Mouse (Mus musculus) liver (tissue): ENCODE results near the gene Proser2.

ENCODE experiments used
- DNase-seq: peaks from one replicate; pipeline ENCODE4 v3.0.0-alpha.2; 2020; ENCODE audit warnings: mixed read lengths

Proser2 gene

DNA sequence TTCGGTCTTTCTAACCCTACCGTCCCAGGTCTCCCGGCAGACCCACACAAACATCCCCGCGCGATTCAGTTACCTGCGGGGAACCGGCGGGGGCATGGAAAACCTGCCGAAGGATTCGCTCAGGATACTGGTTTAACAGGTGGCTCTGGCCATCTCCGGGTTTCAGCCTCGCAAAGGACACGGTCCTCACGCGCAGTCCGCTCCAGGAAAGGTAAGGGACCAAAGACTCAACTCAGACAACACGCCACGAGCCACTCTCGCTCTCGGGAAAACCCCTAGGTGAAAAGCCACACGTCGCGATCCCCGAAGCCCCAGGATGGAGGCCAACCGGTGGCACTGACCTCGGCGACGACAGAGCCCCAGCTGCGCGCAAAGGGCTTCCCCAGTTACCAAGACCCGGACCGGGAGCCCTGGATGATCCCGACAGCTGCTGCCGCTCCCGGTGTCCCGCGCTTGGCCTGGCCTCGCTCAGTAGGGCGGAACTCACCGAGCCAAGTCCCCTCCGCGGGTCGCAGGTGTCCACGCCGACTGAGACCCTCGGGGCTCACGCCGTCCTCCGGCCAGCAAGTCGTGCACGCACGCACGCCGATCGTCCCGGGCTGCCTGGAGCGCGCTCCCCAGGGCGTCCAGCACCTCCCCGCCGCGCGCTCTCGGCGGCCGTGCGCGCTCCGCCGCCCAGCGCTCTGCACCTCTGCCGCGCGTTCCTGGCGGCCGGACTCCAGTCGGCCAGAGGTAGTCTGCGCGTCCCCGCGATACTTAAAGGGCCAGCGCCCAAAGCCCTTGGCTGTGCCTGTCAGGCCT is at the start of gene Proser2:
TSS of gene Proser2 (minus strand) at position 657 of the 801 bp plus-strand sequence.
- DNase-seq, result peak; percentile 74

DNA sequence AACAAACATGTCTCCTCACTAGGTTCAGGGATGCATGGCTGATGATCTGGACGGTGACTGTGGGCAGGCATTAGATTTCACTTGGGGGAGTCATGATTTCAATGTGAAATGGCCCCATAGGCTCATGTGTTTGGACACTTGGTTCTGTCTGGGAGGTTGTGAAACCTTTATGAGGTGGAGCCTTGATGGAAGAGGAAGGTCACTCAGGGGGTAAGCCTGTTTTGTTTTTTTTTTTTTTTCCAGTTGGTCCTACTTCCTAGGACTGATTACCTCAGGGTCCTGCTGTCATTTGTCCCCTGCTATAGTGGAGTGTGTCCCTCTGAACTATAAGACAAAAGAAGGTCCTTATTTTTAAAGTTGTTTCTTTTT is 49.7 kb upstream of the Proser2 start:
- DNase-seq, result no peak

DNA sequence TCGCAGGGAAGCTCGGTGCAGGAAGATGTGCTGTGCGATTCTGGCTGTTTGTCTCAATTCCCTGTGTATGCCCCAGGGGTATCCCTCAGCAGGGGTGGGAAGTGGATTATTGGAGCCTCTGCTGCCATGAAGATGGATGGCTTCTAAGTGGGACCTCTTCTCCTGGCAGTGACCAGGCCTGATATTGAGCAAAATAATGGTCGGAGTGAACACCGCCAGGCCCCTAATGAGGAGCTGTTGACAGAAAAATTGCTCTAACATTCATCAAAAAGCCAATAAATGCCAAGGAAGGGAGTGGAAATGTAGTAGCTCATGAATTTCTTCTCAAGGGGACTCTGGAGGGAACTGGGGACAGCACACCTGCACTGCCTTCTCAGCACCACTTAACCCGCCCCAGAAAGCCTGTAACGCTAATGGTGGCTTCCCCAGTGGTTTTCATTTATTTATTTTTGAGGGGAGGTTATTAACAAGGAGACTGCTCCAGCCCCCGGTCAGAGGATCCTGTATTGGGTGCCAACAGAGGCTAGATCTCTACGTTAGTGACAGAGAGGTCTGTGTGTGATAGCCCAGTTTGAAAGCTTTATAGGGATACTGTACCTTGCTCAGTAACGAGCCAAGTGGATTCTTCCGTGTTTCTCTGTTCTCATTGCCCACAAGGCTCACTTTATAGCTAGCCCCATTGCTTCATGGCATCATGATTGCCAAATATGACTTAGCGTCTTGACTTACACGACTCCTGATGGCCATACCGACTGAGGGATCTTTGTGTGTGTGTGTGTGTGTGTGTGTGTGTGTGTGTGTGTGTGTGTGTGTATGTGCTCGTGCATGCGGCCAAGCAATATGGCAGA is 49.1 kb upstream of the Proser2 start:
- no peak for DNase-seq

DNA sequence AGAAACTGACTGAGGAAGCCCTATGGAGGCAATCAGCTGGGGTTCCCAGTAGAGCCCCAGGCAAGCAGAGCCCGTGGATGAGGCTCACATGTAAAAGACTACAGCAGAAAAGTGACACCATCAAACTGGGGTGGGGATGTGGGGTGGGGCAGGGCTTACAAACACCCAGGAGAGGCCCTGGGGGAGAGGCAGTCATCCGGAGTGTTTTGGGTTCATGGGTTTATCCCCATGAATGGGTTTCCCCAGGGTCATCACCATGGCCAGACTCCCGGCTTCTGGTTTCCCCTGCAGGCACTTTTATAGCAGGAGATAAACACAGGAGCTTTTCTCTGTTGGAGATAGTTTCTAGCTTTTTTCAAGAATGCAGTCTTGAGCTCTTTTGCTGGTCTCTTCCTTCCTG is 43.0 kb upstream of the Proser2 start:
- no peak for DNase-seq

DNA sequence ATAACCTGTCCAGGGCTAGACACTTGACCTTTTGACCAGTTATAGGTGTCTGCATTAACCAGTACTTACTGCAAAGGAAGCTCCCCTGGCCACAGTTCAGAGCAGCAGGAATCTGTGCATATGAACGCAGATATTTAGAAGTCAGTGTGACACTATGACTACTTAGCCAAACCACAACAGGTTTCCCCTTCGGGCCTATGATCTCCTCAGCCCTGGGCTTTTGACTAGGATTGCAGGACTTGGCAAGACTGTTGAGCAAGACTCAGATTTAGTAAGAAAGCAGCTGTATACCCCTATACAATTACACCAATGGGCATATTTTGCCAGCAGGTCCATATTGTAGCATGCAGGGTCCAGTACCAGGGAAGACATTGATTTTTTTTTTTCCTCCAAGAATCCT is 38.5 kb upstream of the Proser2 start:
- DNase-seq, result no peak

DNA sequence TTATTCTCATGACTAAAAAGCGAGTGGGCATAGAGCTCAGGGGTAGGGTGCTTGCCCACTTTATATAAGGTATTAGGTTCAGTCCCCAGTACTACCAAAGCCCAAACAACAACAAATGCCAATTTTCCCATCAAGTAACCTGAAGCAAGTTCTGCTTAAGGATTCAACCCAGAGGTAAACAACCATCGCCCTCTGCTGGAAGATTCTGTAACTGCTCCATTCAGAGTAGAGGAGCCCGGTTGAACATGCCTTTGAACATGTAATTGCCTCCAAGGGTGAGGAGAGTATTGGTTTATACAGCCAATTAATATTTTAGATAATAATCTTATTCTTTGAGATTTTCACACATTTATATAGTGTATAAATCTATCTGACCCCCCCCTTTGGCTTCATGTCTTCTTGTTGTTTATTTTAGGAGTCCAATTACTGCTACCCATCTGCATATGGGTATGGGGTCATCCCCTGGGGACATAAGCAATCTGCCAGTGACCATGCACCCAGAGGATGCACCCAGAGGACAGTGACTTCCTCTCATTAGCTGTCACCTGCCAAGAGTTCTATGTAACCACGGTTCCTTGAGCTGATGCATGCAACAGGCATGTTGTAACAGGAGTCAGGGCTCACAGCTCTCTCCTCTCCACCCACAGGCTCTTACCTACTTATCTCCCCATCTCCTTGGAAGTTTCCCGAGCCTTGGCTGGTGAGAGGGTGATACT is 38.0 kb upstream of the Proser2 start:
- peak; percentile 61 for DNase-seq

DNA sequence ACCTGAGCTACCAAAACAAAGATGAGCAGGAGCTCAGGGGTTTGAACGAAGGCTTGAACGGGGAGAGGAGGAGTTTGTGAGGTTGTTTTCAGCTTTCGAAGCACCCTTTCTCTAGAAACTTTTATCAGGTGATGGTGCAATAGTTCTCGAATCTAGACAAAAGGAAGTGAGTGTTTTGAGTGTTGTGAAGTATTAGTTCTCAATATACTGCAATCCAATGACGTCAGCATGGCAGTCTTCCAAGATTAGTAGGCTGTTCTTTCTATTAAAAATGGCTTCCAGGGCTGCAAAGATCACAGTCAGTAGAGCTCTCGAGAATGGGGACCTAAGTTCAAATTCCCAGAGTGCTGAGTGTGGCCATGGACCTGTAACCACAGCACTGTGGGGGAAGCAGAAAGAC is 35.8 kb upstream of the Proser2 start:
- DNase-seq, result no peak

DNA sequence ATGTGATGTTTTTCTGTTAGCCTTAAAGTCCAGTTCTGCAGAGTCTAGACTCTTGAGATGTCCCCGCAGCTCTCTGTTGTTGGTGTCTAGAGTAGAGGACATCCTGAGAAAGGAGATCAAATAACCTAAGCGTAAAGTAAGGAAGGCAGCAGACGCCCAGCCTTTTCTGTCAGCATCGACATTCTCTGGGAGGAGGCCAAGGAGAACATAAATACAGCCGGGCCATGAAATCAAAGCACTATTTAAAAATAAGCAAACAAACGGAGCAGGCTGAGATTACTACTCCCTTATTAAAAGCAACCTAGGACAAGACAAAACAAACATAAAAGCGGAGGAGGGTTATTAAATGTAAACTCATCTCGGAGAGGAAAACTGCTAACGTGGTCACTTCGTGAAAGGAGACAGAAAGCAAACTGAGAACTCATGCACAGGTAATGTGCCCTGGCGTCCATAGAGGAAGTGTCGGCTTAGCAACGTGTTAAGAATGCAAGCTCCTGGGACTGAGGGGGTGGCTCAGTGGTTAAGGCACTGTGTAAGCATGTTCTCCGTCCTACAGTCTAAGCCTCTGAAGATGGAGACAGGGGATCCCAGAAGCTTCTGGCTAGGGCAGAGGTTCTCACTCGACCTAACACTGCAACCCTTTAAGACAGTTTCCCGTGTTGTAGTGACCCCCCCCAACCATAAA is 34.7 kb upstream of the Proser2 start:
- DNase-seq, result no peak

DNA sequence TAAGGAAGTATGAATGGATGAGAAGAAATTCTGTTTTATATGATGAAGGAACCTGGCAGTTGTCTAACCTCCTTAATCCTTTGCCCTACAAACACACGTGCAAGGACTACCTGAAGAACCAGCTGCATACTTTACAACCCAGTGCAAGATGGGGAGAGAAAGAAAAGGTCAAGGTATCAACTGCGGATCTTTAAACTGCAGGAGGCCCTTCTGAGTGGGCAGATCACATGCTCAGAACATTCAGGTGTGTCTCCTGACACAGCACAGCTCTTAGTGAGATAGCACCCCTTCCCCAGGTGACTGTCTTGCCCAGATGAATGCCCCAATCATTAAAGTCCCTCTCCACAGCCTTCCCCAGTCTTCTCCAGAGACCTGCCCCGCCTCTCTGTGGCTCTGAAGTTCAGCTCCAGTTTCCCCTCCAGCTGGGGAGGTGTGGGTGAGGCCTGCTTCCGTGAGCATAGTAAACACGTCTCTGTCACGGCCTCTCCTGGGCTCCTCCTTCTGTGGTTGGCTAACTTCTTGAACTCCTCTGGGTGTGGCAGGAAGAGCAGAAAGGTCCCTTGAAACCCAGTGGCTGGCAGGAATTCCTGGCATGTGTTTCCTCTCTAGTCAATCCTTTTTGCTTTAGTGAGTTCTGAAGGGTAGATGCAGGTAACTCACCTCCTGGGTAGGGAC is 32.5 kb upstream of the Proser2 start:
- peak; percentile 19 for DNase-seq

DNA sequence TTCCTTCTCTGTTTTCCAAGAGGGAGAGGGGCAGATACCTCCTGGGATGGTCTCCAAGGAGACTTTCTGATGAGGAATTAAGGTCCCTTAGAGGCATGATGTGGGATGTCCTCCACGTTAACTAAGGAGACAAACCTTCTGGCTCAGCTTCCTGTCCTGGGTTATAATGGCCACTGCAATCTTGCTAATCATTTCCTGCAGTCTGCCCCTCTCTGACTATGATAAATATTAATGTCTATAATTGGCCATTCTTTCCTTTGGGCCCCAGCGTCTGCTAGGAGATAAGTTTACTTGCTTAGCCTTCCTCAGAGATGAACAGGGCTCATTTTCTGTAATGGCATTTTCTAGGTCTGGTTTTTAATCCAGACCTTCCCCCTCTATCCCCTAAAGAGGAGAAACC is 29.7 kb upstream of the Proser2 start:
- no peak for DNase-seq

DNA sequence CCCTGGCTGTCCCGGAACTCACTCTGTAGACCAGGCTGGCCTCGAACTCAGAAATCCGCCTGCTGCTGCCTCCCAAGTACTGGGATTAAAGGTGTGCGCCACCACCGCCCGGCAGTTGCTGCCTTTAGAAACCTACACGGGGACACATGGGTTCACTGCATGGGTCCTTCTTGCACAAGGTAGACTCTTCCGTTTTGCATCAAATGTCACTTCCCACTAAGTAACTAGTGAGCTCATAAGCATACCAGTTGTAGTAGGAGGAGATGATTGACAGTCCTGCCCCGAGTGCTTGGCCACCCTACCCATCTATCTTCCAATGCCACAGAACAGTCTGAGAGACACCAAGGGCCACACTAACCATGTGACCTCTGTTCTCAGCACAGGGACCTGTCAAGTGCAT is 29.2 kb upstream of the Proser2 start:
- no peak for DNase-seq

DNA sequence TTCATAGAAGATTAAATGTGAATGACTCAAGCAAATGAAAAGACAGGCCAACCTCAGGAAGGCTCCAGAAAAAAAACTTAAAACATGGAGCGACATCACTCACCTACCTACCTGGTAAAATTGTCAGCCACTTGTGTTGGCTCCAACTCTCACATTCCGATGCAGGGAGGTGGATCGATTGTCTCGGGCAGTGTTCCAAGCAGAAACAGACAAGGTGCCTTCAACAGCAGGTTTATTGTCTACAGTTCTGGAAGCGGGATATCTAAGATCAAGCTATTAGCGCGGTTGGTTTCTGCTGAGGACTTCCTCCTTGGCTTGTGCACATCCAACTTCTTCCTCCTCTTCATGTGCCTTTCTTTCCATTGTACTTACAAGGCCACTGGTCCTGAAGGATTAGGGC is 27.6 kb upstream of the Proser2 start:
- DNase-seq, result no peak

DNA sequence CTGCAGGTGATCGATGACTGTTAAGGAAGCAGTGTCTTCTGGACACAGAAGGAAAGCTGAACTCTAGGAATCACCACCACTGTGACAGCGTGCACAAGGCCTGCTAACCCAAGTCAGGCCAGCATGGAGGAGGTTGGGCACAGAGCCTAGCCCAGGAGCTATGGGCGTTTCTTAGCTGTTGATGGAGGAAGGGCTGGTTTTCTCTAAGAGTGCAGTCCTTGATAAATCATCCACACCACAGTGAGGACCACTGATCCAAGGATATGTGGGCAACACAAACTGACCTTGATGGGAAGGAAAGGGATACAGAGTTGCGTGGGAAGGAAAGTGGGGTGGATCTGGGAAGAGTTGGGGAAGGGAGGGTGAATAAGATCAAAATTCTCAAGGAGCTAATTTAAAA is 27.2 kb upstream of the Proser2 start:
- DNase-seq, result no peak

DNA sequence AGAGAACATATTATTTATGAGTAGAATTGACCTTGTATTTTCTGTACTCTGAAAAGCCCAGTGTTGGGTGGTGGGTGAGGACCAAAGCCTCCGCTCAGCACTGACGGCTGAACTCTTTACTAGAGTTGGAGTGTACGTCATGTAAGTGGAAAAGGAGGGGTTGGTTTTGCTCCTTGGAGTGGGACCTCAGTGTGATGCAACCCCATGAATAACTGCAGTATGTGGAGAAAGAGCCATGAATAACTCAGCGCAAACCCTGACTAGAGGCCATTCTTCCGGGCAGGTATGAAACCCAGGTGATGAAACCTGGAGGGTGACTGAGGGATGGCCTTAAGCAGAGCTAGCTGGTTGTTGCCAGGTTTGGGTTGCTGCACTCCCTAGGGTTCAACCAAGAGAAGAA is 19.8 kb upstream of the Proser2 start:
- DNase-seq, result no peak

DNA sequence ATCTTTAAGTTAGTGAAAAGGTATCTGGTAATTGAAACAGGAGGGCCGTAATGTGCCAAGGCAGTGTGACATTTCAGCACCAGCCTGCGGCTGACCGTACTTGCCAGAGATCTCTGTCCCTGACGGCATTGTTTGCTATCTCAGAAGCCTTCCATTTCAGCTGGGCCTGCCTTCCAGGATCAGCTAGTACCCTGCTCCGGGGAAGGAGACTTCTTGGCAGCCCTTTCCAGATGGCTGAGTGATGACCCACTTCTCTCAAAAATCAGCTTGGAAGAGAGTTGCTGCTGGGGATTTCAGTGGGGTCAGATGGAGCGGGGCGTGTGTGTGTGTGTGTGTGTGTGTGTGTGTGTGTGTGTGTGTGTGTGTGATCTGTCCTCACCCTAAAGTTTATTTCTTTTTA is 16.9 kb upstream of the Proser2 start:
- no peak for DNase-seq

DNA sequence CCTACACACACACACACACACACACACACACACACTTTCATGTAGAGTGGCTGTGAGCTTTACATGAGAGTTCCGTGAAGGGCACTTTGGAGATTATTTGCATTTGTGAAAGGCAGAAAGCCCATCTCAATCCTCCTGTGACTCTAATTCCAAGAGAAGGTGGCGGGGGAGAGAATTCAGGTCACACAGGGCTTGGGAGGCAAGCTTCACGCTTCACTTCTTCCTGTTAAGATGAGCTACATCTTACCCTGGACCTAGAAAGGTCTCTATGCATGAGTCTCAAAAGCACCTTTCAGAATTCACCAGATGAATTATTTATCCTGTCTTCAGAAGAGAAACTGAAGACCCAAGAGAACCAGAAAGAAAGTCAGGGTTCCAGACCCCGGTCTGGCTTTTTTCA is 16.2 kb upstream of the Proser2 start:
- no peak for DNase-seq

DNA sequence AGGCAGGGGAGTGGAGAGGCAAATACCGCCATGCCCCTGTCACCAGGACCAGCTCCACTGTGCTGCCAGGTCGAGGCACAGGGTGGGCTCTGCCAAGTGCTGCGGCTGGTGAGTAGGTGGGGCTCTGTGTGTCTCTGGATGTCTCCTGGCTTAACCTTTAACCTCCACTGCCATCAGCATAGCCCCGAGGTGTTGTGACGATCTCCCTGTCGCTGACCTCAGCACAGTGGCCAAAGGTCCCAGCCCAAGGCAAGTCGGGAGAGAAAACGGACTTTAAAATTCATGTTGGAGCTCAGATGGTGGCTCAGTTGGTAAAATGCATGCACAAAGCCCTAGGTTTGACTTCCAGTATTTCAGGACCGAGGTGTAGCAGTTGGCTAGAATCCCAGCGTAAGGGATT is 15.6 kb upstream of the Proser2 start:
- DNase-seq, result no peak

DNA sequence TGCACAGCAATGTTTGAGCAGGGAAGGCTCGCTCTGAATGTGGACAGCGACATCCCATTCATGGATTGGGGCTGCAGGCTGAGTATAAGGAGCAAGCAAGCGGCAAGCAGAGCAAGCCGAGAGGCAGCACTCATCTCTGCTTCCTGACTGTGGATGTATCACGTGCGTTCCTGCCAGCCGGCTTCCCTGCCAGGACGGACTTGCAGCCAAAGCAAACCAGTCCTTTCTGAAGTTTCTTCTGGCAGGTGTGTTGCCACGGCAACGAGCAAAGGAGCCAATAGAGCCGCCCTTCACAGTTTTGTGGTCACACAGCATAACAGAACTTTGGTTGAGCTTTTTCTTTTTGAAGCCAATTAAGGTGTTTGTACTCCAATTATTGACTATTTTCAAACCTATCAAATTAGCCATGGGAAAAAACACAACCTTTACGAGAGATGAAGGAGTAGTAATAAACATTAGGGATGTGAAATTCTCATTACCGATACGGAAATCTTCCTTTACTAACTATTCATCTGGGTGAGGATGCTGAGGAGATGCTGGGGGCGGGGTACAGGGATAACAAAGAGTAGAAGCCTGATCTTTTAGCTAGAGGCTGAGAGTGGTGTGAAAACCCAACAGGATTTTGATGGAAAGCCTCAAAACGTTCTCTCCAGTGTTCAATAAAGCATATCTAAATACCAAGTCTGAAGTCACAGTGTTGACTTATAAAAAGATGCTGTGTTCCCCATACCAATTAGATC is 13.1 kb upstream of the Proser2 start:
- DNase-seq, result no peak

DNA sequence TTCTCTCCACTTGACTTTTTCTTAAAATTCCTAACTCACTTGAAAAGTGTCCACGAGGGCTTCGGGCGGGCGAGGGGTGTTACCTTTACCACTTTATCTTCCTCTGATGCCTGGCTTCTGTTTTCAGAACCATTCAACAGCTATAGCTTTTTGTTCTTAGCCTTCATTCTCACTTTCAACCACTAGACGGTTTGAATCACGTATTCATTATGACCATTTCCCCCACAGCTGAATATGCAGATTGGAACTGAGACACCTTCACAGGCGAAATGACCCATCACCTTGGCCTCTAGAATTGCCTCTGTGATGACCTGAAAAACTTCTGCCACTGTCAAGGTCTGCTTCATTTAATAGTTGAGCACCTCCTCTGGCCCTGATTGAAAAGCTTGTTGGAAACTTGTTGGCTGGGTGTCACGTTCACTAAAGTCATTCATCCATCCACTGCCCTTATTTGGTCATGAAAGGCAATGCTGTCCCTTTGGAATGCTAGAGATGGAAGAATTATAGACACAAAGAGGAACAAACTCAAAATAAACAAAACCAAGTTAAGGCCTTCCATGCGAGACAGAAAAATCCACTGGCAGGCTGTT is 10.7 kb upstream of the Proser2 start:
- no peak for DNase-seq

DNA sequence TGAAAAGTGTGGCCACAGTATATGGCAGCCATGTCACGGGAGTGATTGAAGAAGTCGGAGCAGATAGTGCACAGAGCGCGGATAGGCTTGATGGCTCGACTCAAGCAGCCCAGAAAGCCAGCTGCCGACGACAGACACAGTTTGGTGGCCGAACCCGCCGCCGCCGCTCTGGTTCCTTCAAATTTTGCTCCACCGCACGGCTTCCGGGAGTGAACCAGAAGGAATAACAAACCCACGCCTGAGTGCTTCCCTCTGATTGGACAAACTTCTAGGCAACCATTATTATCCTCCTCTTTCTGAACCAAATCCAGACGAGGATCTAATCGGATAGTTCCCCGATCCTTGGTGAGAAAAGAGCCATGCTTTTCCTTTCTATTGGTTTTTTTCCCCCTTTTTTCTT is 3.9 kb upstream of the Proser2 start:
- no peak for DNase-seq

DNA sequence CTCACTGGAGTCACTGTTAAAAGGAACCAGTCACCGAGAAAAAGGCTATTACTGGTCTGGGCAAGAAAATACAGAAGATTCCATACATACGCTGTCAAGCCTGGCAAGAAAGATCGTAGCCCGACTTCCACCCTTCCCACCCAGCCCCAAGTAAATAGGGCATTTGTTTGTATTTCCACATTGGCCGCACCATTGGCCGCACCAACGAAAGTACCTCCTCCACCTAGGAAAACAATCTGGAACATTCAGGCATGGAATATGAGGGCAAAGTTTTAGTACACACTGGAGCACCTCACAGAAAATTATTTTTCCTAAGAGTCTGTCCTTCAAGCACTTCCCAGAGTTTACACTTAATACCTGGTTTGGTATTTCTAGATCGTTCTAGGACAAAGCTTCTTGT is 1.1 kb downstream of the Proser2 start:
- no peak for DNase-seq
